ENCODE assay signal across 12 mouse cellular contexts in the genomic region with DNA sequence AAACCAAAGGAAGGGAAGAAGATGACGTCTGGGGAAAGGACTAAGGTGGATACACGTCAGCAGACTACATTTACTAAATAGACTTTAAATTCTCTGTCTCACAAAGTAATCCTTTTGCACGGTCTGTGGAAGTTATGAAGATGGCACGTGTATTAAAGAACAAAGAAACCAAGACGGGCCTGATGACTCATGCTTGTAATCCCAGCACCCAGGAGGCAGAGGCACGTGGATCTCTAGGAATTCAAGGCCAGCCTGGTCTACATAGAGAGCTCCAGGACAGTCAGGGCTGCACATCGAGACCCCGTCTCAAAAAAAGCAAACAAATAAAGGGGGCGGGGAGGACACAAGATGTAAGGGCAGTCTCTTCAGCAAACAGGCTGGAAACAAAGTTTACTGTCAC.
"Had no signal": no experiment of that assay in that cellular context is flagged by ENCODE, and none has a peak within 500 bp of the region (broad histone marks: within the 10 kb centered on the region; RNA-seq: fewer than 3 reads in every experiment).

No protein-coding gene starts in this region.

- DNase-seq: retina, postnatal 1 day; right cerebral cortex, adult 18-20 months; right cerebral cortex, postnatal 14 days; right cerebral cortex, postnatal 25 days; right cerebral cortex, postnatal 4 days; spleen, adult 18-20 months; thymus, adult 18-20 months; thymus, adult 2 months; thymus, postnatal 14 days; thymus, postnatal 25 days; thymus, postnatal 36 days; thymus, postnatal 4 days had no signal
